Comparison of ENCODE assay signal across 17 mouse cellular contexts in the genomic region with DNA sequence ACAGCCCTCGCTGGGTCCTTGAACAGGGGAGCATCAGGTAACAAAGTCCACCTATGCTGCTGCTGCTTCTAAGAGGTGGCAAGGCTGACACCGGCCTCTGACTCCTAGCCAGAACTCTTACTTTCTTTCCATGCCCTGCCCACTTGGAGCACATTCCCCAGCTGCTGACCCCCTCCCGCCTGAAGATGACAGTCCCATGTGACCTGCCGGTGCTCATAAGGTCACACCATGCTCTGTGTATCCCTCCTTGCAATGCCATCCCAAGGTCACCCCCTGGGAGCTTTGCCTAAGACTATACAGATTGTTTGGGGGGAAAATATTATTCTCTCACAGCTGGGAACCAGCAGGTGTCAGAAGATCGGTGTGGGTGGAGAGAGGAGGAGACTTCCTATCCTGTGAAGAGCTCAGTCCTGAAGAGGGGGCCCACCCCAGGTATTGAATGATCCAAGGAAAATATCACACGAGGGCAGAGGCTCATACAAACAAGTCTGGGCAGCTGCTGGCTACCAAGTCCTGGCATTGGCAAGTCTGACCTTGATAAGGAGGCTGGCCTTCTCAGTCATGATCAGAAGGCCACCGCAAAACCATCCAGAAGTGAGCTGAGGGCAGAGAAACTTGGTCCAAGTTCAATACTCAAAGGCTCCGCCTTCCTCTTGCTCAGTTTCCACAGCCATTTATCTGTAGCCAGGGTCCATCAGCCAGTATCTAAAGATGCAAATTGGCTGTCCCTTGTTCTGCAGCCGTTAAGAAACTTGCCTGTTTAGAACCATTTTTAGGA. TPM values are rescaled to one million over a fixed set of nuclear protein-coding genes. Genes with fewer than 3 reads are reported as not detected.
DNase-seq lines count a peak whose midpoint lies in the region; ATAC-seq and TF ChIP-seq lines count a peak whose summit lies in the region.
"Had no signal": no experiment of that assay in that cellular context is flagged by ENCODE, and none has a peak within 500 bp of the region (broad histone marks: within the 10 kb centered on the region; RNA-seq: fewer than 3 reads in every experiment).

No protein-coding gene starts in this region.

- no peak overlapping the region for H3K4me3 ChIP-seq in heart, postnatal 0 days (ENCODE audit: low read depth, low read length)
- H3K4me3 ChIP-seq: heart, embryonic 15.5 days; hindbrain, embryonic 13.5 days; midbrain, embryonic 12.5 days; neural tube, embryonic 12.5 days had no signal

- H3K9ac ChIP-seq in heart, postnatal 0 days (replicated peaks; ENCODE audit: low read depth, low read length), result no peak overlapping the region
- H3K9ac ChIP-seq: heart, embryonic 15.5 days; hindbrain, embryonic 13.5 days; midbrain, embryonic 12.5 days; neural tube, embryonic 12.5 days had no signal

- no peak overlapping the region for H3K4me2 ChIP-seq in heart, postnatal 0 days (ENCODE audit: low read depth, low read length)
- H3K4me2 ChIP-seq: heart, embryonic 15.5 days; hindbrain, embryonic 13.5 days; midbrain, embryonic 12.5 days; neural tube, embryonic 12.5 days had no signal

- no peak for TF ChIP-seq EP300 in heart, postnatal 0 days (IDR thresholded peaks at IDR 0.05; ENCODE audit: low read depth)

- H3K4me1 ChIP-seq in heart, postnatal 0 days (ENCODE audit: control insufficient read depth, insufficient read depth), result peaks cover 7% of the 10 kb centered on the region; the same call in 1 of the 2 replicates

- no peak for TF ChIP-seq CTCF in heart, postnatal 0 days (IDR thresholded peaks at IDR 0.05; ENCODE audit: low read depth)

- WGBS in heart, postnatal 0 days, result 54% methylated on average over 9 of the region's 9 CpGs

- ATAC-seq in heart, postnatal 0 days (ENCODE audit: insufficient read depth, low read depth), result peak; percentile 49; the same call in 1 of the 2 replicates
- ATAC-seq: lung, postnatal 0 days had no signal

- peak; percentile 36 for DNase-seq in adrenal gland, adult 8-10 months
- DNase-seq in adrenal gland, adult 18-20 months (ENCODE audit: low spot score in 2 of 2), result no peak
- DNase-seq in heart, postnatal 0 days (ENCODE audit: low spot score), result no peak
- DNase-seq in heart, postnatal 14 days, result no peak
- DNase-seq in ovary, adult 18-20 months (ENCODE audit: low spot score), result peak; percentile 31
- DNase-seq in ovary, postnatal 14 days (ENCODE audit: low spot score), result no peak
- DNase-seq in ZHBTc4 (ENCODE audit: low read depth, low spot score), result peak; percentile 35
- DNase-seq: heart, adult 11 months; kidney, adult 11 months; kidney, postnatal 10 days; right cerebral cortex, postnatal 14 days had no signal

- 0 out of 2 replicates have a peak, but pooled peaks cover 3% of the 10 kb centered on the region for H3K27me3 ChIP-seq in heart, postnatal 0 days (ENCODE audit: control insufficient read depth, insufficient read depth, low read length)
- H3K27me3 ChIP-seq: heart, embryonic 15.5 days; hindbrain, embryonic 13.5 days; midbrain, embryonic 12.5 days; neural tube, embryonic 12.5 days had no signal

- no peaks in the 10 kb centered on the region for H3K9me3 ChIP-seq in heart, postnatal 0 days (replicated peaks; ENCODE audit: control insufficient read depth, low read length)
- H3K9me3 ChIP-seq: heart, embryonic 15.5 days; hindbrain, embryonic 13.5 days; midbrain, embryonic 12.5 days; neural tube, embryonic 12.5 days had no signal

- H3K27ac ChIP-seq in heart, postnatal 0 days (ENCODE audit: low read depth), result no peak overlapping the region
- H3K27ac ChIP-seq: heart, embryonic 15.5 days; midbrain, embryonic 12.5 days; neural tube, embryonic 12.5 days had no signal

- intact Hi-C loops in heart, postnatal 14 days (cut with DNase I), result no loop called here

- no peaks in the 10 kb centered on the region for H3K36me3 ChIP-seq in heart, postnatal 0 days (replicated peaks; ENCODE audit: control insufficient read depth, insufficient read depth, low read length)
- H3K36me3 ChIP-seq: heart, embryonic 15.5 days; hindbrain, embryonic 13.5 days; midbrain, embryonic 12.5 days; neural tube, embryonic 12.5 days had no signal

RNA-seq across cellular contexts. Expression of a gene that starts 36.5 kb away (rescaled TPM):
- total RNA-seq in adrenal gland, adult 8-10 months (2022), result 100 to 1,000 TPM in 2 of 4 experiments, 10 to 100 TPM in 2; 87.6 to 148 (median 97.6) TPM
- 10 to 100 TPM; 51.6 to 83.8 TPM for total RNA-seq in adrenal gland, adult 18-20 months (2021)
- 74.3 and 77.2 TPM in 2 replicates for total RNA-seq in heart, postnatal 0 days (2014; rRNA removed; ENCODE audit: low replicate concordance)
- 15.1 and 17.4 TPM in 2 replicates for polyA plus RNA-seq in heart, postnatal 0 days (2015; fragmentation: Nextera tagmentation; extraction: Ambion mirVana)
- total RNA-seq in heart, postnatal 14 days (2021), result 10 to 100 TPM; 67.8 to 68.8 TPM
- total RNA-seq: MEL had no signal

Comparison
In these comparisons a context has a peak if more than half of its experiments do, and no peak if none do; other contexts are left out.
1. DNase-seq: peak in adrenal gland, adult 8-10 months (single experiment), ovary, adult 18-20 months (single experiment) and ZHBTc4 (single experiment); none in adrenal gland, adult 18-20 months (0 of 2), heart, postnatal 0 days (single experiment), heart, postnatal 14 days (0 of 2) and ovary, postnatal 14 days (single experiment).